Mouse (Mus musculus): ENCODE measurements around the gene Cdk1.

DNA sequence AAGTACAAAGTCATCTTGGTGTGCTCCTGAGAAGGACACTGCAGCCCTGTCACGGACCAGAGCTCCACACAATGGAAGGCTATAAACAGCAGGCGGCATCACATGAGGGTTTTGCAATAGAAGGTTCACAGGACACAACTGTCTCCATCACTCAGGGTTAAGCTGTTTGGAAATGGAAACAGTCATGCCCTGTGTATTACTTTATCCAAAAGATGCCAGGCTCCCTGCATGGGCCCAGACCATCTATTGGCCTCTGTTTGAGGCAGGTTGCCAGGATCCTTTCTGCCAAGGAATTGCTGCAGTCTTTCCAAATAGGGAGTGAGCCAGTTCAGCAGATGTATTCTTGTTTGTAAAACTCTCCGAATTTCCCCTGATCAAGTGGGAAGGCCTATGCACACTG, 26.3 kb downstream of the Cdk1 start:
- TF ChIP-seq GATA1 (IDR thresholded peaks at IDR 0.05; ENCODE audit: borderline replicate concordance, low read length) (no peak), FLI1 (IDR thresholded peaks at IDR 0.05; ENCODE audit: low read length) (no peak)

Measured in megakaryocyte, embryonic 14.5 days (primary cell).